Mouse (Mus musculus) lung, embryonic 14.5 days (tissue): ENCODE data around the gene Mrln. TPM values are rescaled to one million over a fixed set of nuclear protein-coding genes. Genes with fewer than 3 reads are reported as not detected.

Source experiments
- ATAC-seq: fragments of 200-750 bp; cut with Nextera tagmentation; 2 replicates; pipeline ENCODE4 v1.8.0; 2017; ENCODE audit warnings: mild to moderate bottlenecking, moderate TSS enrichment, moderate library complexity; ENCODE audit not compliant: insufficient read depth
- DNase-seq: peaks from one replicate; pipeline ENCODE4 v3.0.0-alpha.2; 2015
- H3K27ac ChIP-seq: fragments of 300-500 bp; sonication (generic); 2 replicates; pipeline ENCODE4 v1.5.1; 2014; ENCODE audit warnings: low read depth, mild to moderate bottlenecking, moderate library complexity
- H3K27me3 ChIP-seq: fragments of 300-500 bp; sonication (generic); 2 replicates; pipeline ENCODE4 v1.6.1; 2014; ENCODE audit warnings: low read length, control low read depth; ENCODE audit not compliant: insufficient read depth
- H3K36me3 ChIP-seq: fragments of 300-500 bp; sonication (generic); 2 replicates; pipeline ENCODE4 v1.6.1; 2014; ENCODE audit warnings: control low read depth; ENCODE audit not compliant: insufficient read depth
- H3K4me1 ChIP-seq: fragments of 300-500 bp; sonication (generic); 2 replicates; pipeline ENCODE4 v1.6.1; 2014; ENCODE audit warnings: antibody characterized with exemption, control low read depth; ENCODE audit not compliant: insufficient read depth
- H3K4me2 ChIP-seq: fragments of 300-500 bp; sonication (generic); 2 replicates; pipeline ENCODE4 v1.6.1; 2014; ENCODE audit warnings: mild to moderate bottlenecking
- H3K4me3 ChIP-seq: fragments of 300-500 bp; sonication (generic); 2 replicates; pipeline ENCODE4 v1.5.1; 2014; ENCODE audit warnings: low read depth, low read length
- H3K9ac ChIP-seq: fragments of 300-500 bp; sonication (generic); 2 replicates; pipeline ENCODE4 v1.6.1; 2014
- H3K9me3 ChIP-seq: fragments of 300-500 bp; sonication (generic); 2 replicates; pipeline ENCODE4 v1.6.1; 2016; ENCODE audit warnings: low read depth, low read length, control low read depth
- CTCF ChIP-seq: IDR thresholded peaks from 2 replicates; pipeline ENCODE4 v1.5.1; 2016; ENCODE audit warnings: antibody characterized with exemption, low read depth
- WGBS: fragments of 180-500 bp; shearing (Covaris S2); extraction: QIAGEN DNeasy Blood & Tissue Kit; methylation state at CpG from one replicate; pipeline ENCODE4 v1.1.7; 2014; 5-methylcytosine and 5-hydroxymethylcytosine counted together
- polyA plus RNA-seq: library from polyadenylated mRNA; unstranded; fragments of >200 nt; fragmentation: Nextera tagmentation; extraction: Ambion mirVana; gene quantifications from 2 replicates; pipeline ENCODE4 v1.2.1, GENCODE M21; 2014

Mrln gene
- polyA plus RNA-seq, 1 experiment from 2014 or later: not detected

DNA sequence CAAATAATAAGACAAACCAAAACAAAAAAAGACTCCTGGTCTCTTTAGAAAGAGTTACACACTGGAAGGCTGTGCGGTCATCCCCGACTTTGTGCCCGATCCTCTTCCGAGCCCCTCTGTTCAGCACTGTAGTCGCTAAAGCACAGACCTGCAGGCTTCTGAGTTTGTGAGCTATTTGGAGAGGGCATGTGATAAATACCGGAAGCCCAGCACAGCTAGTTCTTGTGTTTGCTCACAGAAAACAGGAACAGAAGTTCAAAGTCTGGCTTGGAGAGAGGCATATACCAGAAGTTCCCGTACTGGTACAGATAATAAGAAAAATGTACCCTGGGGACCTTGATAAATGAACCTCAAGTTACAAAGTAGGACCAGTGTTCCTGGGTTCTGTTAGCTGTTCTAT is 9.2 kb upstream of the Mrln start:
- H3K36me3 ChIP-seq: peaks cover 29% of the 10 kb centered on the region
- no peak overlapping the region for H3K4me3 ChIP-seq
- no peak overlapping the region for H3K9ac ChIP-seq
- 73% methylated on average over 7 of the region's 7 CpGs for WGBS
- ATAC-seq (no peak), DNase-seq (no peak)
- H3K9me3 ChIP-seq: no peaks in the 10 kb centered on the region
- H3K4me1 ChIP-seq: no peaks in the 10 kb centered on the region
- no peaks in the 10 kb centered on the region for H3K27me3 ChIP-seq
- no peak overlapping the region for H3K27ac ChIP-seq
- no peak overlapping the region for H3K4me2 ChIP-seq
- no peak for TF ChIP-seq CTCF

DNA sequence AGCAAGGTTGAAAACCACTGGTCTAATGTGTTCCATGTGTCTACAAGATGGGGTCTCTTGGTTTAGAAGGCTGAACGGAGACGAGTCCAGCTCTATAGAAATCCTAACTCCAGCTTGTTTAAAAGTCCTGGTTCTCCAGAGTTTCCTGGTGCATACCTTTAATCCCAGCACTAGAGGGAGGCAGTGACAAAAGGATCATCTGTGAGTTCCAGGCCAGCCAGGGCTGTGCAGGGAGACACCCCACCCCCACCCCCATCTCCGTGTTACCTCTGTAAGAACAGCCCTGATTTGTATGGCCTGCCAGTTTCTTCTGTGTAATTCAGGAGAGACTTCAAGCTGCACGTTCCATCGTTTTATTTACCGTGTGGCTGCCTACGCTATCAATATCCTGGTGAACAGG is 8.7 kb upstream of the Mrln start:
- peak; percentile 61 for TF ChIP-seq CTCF
- WGBS: 46% methylated on average over 7 of the region's 7 CpGs
- no peak overlapping the region for H3K4me3 ChIP-seq

GRCm38 (mm10) chr10:70196666-70197065 is 7.8 kb upstream of the Mrln start:
- TF ChIP-seq CTCF: no peak
- Histone ChIP-seq H3K4me2 (no peak overlapping the region), H3K9ac (no peak overlapping the region), H3K27ac (no peak overlapping the region), H3K36me3 (peaks cover 16% of the 10 kb centered on the region), H3K9me3 (no peaks in the 10 kb centered on the region), H3K4me1 (no peaks in the 10 kb centered on the region), H3K4me3 (no peak overlapping the region), H3K27me3 (no peaks in the 10 kb centered on the region)
- ATAC-seq: no peak
- 82% methylated on average over 6 of the region's 6 CpGs for WGBS
- no peak for DNase-seq

More for the DNA sequence above, 8.7 kb upstream of the Mrln start:
- Histone ChIP-seq H3K27me3 (no peaks in the 10 kb centered on the region), H3K4me2 (no peak overlapping the region), H3K27ac (no peak overlapping the region), H3K4me1 (no peaks in the 10 kb centered on the region), H3K9me3 (no peaks in the 10 kb centered on the region), H3K9ac (no peak overlapping the region), H3K36me3 (peaks cover 25% of the 10 kb centered on the region)
- ATAC-seq (peak; percentile 58; the same call in 1 of the 2 replicates), DNase-seq (peak; percentile 77)

DNA sequence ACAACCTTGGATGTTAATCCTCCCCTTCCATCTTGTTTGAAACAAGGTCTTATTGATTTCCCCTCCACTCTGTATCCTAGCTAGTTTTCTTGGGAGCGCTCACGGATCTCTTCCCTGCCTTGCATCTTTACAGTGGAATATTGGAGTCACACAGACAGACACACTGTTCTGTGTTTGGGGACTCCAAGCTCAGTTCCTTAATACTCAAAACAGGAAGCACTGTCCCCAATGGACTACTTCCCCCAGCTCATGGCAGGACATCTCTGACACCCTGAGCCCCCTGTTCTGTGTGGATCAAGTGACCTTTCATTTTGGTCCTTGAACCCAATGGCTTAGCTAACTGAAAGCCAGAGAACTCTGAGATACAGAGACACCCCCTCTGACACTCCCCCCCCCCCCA is 6.9 kb upstream of the Mrln start:
- peaks cover 12% of the 10 kb centered on the region; the same call in 1 of the 2 replicates for H3K36me3 ChIP-seq
- WGBS: 91% methylated on average over 2 of the region's 2 CpGs
- H3K27me3 ChIP-seq: no peaks in the 10 kb centered on the region
- ATAC-seq (no peak), DNase-seq (no peak)
- H3K27ac ChIP-seq: no peak overlapping the region
- no peak overlapping the region for H3K4me3 ChIP-seq
- no peaks in the 10 kb centered on the region for H3K4me1 ChIP-seq
- H3K4me2 ChIP-seq: no peak overlapping the region
- H3K9me3 ChIP-seq: no peaks in the 10 kb centered on the region
- TF ChIP-seq CTCF: no peak
- H3K9ac ChIP-seq: no peak overlapping the region

- no peak for TF ChIP-seq CTCF
- ATAC-seq (no peak), DNase-seq (no peak)
- Histone ChIP-seq H3K9ac (no peak overlapping the region), H3K36me3 (0 out of 2 replicates have a peak, but pooled peaks cover 9% of the 10 kb centered on the region), H3K9me3 (no peaks in the 10 kb centered on the region), H3K4me3 (no peak overlapping the region), H3K27me3 (no peaks in the 10 kb centered on the region), H3K4me2 (no peak overlapping the region), H3K27ac (no peak overlapping the region), H3K4me1 (no peaks in the 10 kb centered on the region)
- WGBS: 44% methylated on average over 6 of the region's 6 CpGs
Measured at GRCm38 (mm10) chr10:70198012-70198411, 6.5 kb upstream of the Mrln start.

DNA sequence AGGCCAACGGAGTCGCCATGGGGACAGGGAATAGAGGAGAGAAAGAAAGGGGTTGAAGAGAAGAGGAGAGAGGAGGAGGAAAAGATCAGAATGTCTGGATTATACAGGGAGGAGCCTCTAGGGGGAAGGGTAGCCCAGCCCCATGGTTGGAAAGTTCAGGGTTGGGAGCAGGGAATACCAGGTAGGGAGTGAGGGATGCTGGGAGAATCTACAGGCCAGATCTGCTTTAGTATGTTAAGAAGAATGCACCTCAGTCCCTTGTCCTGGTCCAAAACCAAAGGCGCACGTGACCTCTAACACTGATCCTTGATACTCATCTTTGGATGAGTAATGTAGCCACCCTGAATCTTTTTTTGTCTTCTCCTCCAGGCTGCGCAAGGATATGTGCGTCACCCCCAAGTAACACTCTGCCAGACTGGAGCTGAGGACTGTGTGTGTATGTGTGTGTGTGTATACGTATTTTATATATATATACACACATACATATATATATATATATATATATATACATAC is 5.5 kb upstream of the Mrln start:
- H3K36me3 ChIP-seq: 0 out of 2 replicates have a peak, but pooled peaks cover 1% of the 10 kb centered on the region
- no peak overlapping the region for H3K4me3 ChIP-seq
- no peaks in the 10 kb centered on the region for H3K4me1 ChIP-seq
- no peak overlapping the region for H3K27ac ChIP-seq
- no peak for TF ChIP-seq CTCF
- 91% methylated on average over 7 of the region's 7 CpGs for WGBS
- H3K27me3 ChIP-seq: no peaks in the 10 kb centered on the region
- no peaks in the 10 kb centered on the region for H3K9me3 ChIP-seq
- DNase-seq (no peak), ATAC-seq (no peak)
- no peak overlapping the region for H3K9ac ChIP-seq
- no peak overlapping the region for H3K4me2 ChIP-seq

GRCm38 (mm10) chr10:70199466-70200210 is 4.8 kb upstream of the Mrln start:
- 78% methylated on average over 6 of the region's 6 CpGs for WGBS
- ATAC-seq (no peak), DNase-seq (no peak)
- no peak overlapping the region for H3K4me3 ChIP-seq
- no peak for TF ChIP-seq CTCF
- no peaks in the 10 kb centered on the region for H3K4me1 ChIP-seq
- H3K9ac ChIP-seq: no peak overlapping the region
- H3K27me3 ChIP-seq: no peaks in the 10 kb centered on the region
- no peaks in the 10 kb centered on the region for H3K9me3 ChIP-seq
- no peaks in the 10 kb centered on the region for H3K36me3 ChIP-seq
- H3K27ac ChIP-seq: no peak overlapping the region
- no peak overlapping the region for H3K4me2 ChIP-seq
